Mouse (Mus musculus): ENCODE results near the gene Arhgap24.

Gene Arhgap24

GRCm38 (mm10) chr5:102614081-102614480 is 132.9 kb downstream of the Arhgap24 start:
- no peak for TF ChIP-seq CTCF (conservative IDR thresholded peaks at IDR 0.05; ENCODE audit: low read length)
- Histone ChIP-seq H3K4me3 (replicated peaks; ENCODE audit: low read length) (no peak overlapping the region), H3K27me3 (ENCODE audit: insufficient read depth, low read length) (no peaks in the 10 kb centered on the region), H3K9me3 (ENCODE audit: low read length) (peaks cover 9% of the 10 kb centered on the region), H3K4me1 (replicated peaks; ENCODE audit: low read depth, low read length) (no peaks in the 10 kb centered on the region), H3K36me3 (ENCODE audit: insufficient read depth, low read length) (no peaks in the 10 kb centered on the region)

GRCm38 (mm10) chr5:102615249-102615648 is 134.1 kb downstream of the Arhgap24 start:
- H3K36me3 ChIP-seq (ENCODE audit: insufficient read depth, low read length) = no peaks in the 10 kb centered on the region
- TF ChIP-seq NANOG (IDR thresholded peaks at IDR 0.05; ENCODE audit: borderline replicate concordance, low read length) = no peak
- no peak for TF ChIP-seq CTCF (conservative IDR thresholded peaks at IDR 0.05; ENCODE audit: low read length)
- TF ChIP-seq POU5F1 (IDR thresholded peaks at IDR 0.05; ENCODE audit: borderline replicate concordance, low read length) = no peak
- no peaks in the 10 kb centered on the region for H3K4me1 ChIP-seq (replicated peaks; ENCODE audit: low read depth, low read length)
- H3K9me3 ChIP-seq (ENCODE audit: low read length) = peaks cover 9% of the 10 kb centered on the region
- no peak overlapping the region for H3K4me3 ChIP-seq (replicated peaks; ENCODE audit: low read length)
- H3K27me3 ChIP-seq (ENCODE audit: insufficient read depth, low read length) = no peaks in the 10 kb centered on the region

DNA sequence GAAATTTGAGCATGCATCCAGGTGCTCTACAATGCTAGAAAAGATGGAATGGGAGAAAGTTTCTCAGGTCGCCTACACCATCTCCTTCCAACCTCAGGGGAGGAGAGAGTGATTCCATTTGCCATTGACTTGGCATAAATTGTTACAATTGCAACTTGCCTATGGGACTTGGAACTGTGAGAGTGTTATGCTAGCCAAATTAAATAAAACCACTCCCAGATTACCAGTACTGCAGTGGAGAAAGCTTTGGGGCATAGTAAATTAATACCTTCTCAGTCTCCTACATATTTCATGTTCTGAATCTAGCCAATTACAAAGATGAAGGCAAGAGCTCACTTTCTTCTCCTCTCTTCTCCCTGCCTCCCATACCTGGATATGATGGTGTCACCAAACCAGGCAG is 139.8 kb downstream of the Arhgap24 start:
- peaks cover 3% of the 10 kb centered on the region for H3K9me3 ChIP-seq (ENCODE audit: low read length)
- H3K4me1 ChIP-seq (replicated peaks; ENCODE audit: low read depth, low read length) = no peaks in the 10 kb centered on the region
- H3K27me3 ChIP-seq (ENCODE audit: insufficient read depth, low read length) = no peaks in the 10 kb centered on the region
- H3K36me3 ChIP-seq (ENCODE audit: insufficient read depth, low read length) = no peaks in the 10 kb centered on the region
- no peak overlapping the region for H3K4me3 ChIP-seq (replicated peaks; ENCODE audit: low read length)
- no peak for TF ChIP-seq CTCF (conservative IDR thresholded peaks at IDR 0.05; ENCODE audit: low read length)
- no peak for TF ChIP-seq POU5F1 (IDR thresholded peaks at IDR 0.05; ENCODE audit: borderline replicate concordance, low read length)
- no peak for TF ChIP-seq NANOG (IDR thresholded peaks at IDR 0.05; ENCODE audit: borderline replicate concordance, low read length)

GRCm38 (mm10) chr5:102623807-102624435 is 142.7 kb downstream of the Arhgap24 start:
- Histone ChIP-seq H3K27me3 (ENCODE audit: insufficient read depth, low read length) (no peaks in the 10 kb centered on the region), H3K4me1 (replicated peaks; ENCODE audit: low read depth, low read length) (no peaks in the 10 kb centered on the region), H3K36me3 (ENCODE audit: insufficient read depth, low read length) (no peaks in the 10 kb centered on the region), H3K9me3 (ENCODE audit: low read length) (no peaks in the 10 kb centered on the region), H3K4me3 (replicated peaks; ENCODE audit: low read length) (no peak overlapping the region)
- TF ChIP-seq POU5F1 (IDR thresholded peaks at IDR 0.05; ENCODE audit: borderline replicate concordance, low read length) (no peak), NANOG (IDR thresholded peaks at IDR 0.05; ENCODE audit: borderline replicate concordance, low read length) (no peak), CTCF (conservative IDR thresholded peaks at IDR 0.05; ENCODE audit: low read length) (no peak)

DNA sequence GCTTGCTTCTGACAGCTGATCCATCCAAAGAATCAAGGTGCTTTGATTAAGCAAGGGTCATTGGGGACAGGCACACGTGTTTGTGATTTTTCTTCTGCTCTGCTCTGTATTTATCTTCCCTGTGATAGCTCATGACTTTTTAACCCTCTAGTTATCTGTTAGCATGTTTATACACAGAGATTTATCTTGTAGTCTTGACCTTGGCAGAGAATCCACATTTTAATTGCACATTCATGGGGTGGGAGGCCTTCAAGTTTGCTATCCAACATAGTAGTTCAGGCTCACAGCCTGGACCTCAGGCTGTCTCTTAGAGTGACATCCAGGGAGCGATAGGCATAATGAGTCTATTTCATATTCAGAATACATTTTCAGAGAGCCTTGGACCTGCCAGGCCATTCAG is 145.5 kb downstream of the Arhgap24 start:
- Histone ChIP-seq H3K4me3 (replicated peaks; ENCODE audit: low read length) (no peak overlapping the region), H3K9me3 (ENCODE audit: low read length) (peaks cover 5% of the 10 kb centered on the region; the same call in 1 of the 2 replicates), H3K4me1 (replicated peaks; ENCODE audit: low read depth, low read length) (no peaks in the 10 kb centered on the region), H3K27me3 (ENCODE audit: insufficient read depth, low read length) (no peaks in the 10 kb centered on the region), H3K36me3 (ENCODE audit: insufficient read depth, low read length) (no peaks in the 10 kb centered on the region)
- TF ChIP-seq CTCF (conservative IDR thresholded peaks at IDR 0.05; ENCODE audit: low read length) (no peak), POU5F1 (IDR thresholded peaks at IDR 0.05; ENCODE audit: borderline replicate concordance, low read length) (no peak), NANOG (IDR thresholded peaks at IDR 0.05; ENCODE audit: borderline replicate concordance, low read length) (no peak)

DNA sequence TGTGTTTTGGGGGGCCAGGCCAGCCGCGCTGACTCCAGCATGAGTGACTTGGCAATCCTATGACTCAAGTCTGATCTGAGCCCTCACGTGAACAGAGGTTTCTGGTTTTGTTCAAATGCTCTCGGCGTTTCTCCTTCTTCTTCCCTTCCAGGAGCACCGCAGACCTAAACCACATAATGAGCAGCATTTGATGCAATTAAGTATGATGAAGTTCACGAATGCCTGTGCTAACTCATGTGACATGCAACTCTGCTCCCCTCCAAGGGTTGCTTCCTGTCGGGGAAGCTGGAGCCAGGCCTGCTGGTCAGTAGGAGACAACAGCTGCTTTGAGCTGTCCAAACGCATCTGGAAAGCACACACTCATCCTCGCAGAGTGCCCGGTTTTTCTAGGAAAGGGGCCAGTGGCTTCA is 148.2 kb downstream of the Arhgap24 start:
- H3K27me3 ChIP-seq (ENCODE audit: insufficient read depth, low read length) = no peaks in the 10 kb centered on the region
- TF ChIP-seq NANOG (IDR thresholded peaks at IDR 0.05; ENCODE audit: borderline replicate concordance, low read length) (no peak), CTCF (conservative IDR thresholded peaks at IDR 0.05; ENCODE audit: low read length) (no peak), POU5F1 (IDR thresholded peaks at IDR 0.05; ENCODE audit: borderline replicate concordance, low read length) (no peak)
- no peak overlapping the region for H3K4me3 ChIP-seq (replicated peaks; ENCODE audit: low read length)
- no peaks in the 10 kb centered on the region for H3K4me1 ChIP-seq (replicated peaks; ENCODE audit: low read depth, low read length)
- H3K9me3 ChIP-seq (ENCODE audit: low read length) = peaks cover 5% of the 10 kb centered on the region; the same call in 1 of the 2 replicates
- no peaks in the 10 kb centered on the region for H3K36me3 ChIP-seq (ENCODE audit: insufficient read depth, low read length)

- H3K27me3 ChIP-seq (ENCODE audit: insufficient read depth, low read length) = no peaks in the 10 kb centered on the region
- no peaks in the 10 kb centered on the region for H3K4me1 ChIP-seq (replicated peaks; ENCODE audit: low read depth, low read length)
- peaks cover 5% of the 10 kb centered on the region; the same call in 1 of the 2 replicates for H3K9me3 ChIP-seq (ENCODE audit: low read length)
- H3K4me3 ChIP-seq (replicated peaks; ENCODE audit: low read length) = no peak overlapping the region
- no peak for TF ChIP-seq NANOG (IDR thresholded peaks at IDR 0.05; ENCODE audit: borderline replicate concordance, low read length)
- no peak for TF ChIP-seq CTCF (conservative IDR thresholded peaks at IDR 0.05; ENCODE audit: low read length)
- TF ChIP-seq POU5F1 (IDR thresholded peaks at IDR 0.05; ENCODE audit: borderline replicate concordance, low read length) = no peak
- no peaks in the 10 kb centered on the region for H3K36me3 ChIP-seq (ENCODE audit: insufficient read depth, low read length)
Observed at GRCm38 (mm10) chr5:102635591-102635990, 154.4 kb downstream of the Arhgap24 start.

GRCm38 (mm10) chr5:102639782-102640559 is 158.8 kb downstream of the Arhgap24 start:
- H3K4me1 ChIP-seq (replicated peaks; ENCODE audit: low read depth, low read length) = no peaks in the 10 kb centered on the region
- no peak for TF ChIP-seq POU5F1 (IDR thresholded peaks at IDR 0.05; ENCODE audit: borderline replicate concordance, low read length)
- TF ChIP-seq NANOG (IDR thresholded peaks at IDR 0.05; ENCODE audit: borderline replicate concordance, low read length) = no peak
- no peak for TF ChIP-seq CTCF (conservative IDR thresholded peaks at IDR 0.05; ENCODE audit: low read length)
- no peaks in the 10 kb centered on the region for H3K27me3 ChIP-seq (ENCODE audit: insufficient read depth, low read length)
- H3K9me3 ChIP-seq (ENCODE audit: low read length) = no peaks in the 10 kb centered on the region
- H3K36me3 ChIP-seq (ENCODE audit: insufficient read depth, low read length) = no peaks in the 10 kb centered on the region
- no peak overlapping the region for H3K4me3 ChIP-seq (replicated peaks; ENCODE audit: low read length)

Measured in E14TG2a.4 (cell line).